Mouse (Mus musculus): ENCODE results near the gene Itgav. TPM values are rescaled to one million over a fixed set of nuclear protein-coding genes. Genes with fewer than 3 reads are reported as not detected.

The Itgav gene
- polyA plus RNA-seq, 1 experiment: 17.6 TPM

DNA sequence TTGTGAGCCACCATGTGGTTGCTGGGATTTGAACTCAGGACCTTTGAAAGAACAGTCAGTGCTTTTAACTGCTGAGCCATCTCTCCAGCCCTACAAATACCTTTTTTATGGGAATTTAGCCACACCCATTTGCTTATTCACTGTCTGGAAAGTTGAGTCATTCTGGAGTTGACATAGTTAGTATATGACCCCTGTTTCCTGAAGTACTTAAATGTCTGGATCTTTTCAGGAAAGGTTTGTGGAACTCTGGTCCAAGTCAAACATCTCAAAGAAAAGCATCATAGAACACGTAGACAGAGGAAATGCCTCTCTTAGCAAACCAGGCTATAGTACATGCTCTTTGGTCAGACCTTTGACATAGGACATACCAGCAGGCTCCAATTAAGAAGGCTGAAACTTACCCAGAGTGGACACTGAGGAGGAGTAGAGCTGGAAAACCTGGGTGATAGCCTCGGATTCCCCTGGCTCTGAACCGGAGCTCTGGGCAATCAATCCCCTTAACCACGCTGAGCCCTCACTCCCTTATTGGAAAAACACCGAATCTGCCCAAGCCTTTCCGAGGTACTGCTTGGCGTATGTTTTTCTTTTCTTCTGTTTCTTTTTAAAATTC, 34.5 kb downstream of the Itgav start:
- no peak for DNase-seq (ENCODE audit: low read depth)
- TF ChIP-seq POLR2A (IDR thresholded peaks at IDR 0.05; ENCODE audit: borderline replicate concordance, extremely low read depth, insufficient read depth, insufficient read length, poor library complexity, severe bottlenecking) (no peak), CTCF (IDR thresholded peaks at IDR 0.05; ENCODE audit: borderline replicate concordance, extremely low read depth, insufficient read depth, insufficient read length) (no peak)

DNA sequence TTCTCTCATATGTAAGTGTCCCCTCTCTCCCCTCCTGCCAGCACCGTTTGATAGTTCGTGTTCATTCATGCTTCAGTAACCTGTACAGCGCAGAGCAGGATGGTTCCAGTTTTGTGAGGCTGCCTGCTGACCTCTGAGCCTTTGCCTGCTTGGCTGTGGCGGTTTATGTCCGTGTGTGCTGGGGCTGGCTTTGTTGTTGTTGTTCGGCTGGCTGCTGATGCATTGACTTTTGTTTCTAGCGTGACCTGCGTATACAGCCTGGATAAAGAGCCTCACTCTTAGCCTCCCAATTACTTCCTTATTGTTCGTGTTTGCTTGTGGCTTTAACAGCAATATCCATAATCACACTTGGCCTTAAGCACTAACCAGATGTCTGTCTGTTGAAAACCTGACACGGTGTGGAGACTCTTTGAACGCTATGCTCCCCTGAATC, 35.0 kb downstream of the Itgav start:
- peak; percentile 73 for DNase-seq (ENCODE audit: low read depth)

DNA sequence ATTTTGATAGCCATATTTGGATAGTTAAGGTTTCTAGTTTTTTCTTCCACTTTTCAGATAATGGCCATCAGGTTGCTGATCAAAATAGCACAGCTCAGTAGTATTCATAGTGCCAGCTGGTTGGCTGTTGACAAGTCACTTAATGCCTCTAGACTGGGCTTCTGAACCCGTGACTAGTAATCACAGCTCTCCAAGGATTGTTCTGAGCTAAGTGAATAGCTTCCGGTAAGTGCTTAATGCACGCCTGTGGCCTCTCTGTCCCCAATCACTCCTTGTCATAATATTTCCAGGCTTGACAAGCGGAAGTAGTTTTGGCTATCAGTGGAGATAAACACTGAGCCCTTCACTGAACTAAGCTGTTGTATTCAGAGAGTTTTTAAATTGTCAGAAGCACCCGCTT, 35.5 kb downstream of the Itgav start:
- DNase-seq (ENCODE audit: low read depth): peak; percentile 80
- TF ChIP-seq CTCF (IDR thresholded peaks at IDR 0.05; ENCODE audit: borderline replicate concordance, extremely low read depth, insufficient read depth, insufficient read length) (no peak), POLR2A (IDR thresholded peaks at IDR 0.05; ENCODE audit: borderline replicate concordance, extremely low read depth, insufficient read depth, insufficient read length, poor library complexity, severe bottlenecking) (no peak)

More for the DNA sequence above, 35.0 kb downstream of the Itgav start:
- TF ChIP-seq POLR2A (IDR thresholded peaks at IDR 0.05; ENCODE audit: borderline replicate concordance, extremely low read depth, insufficient read depth, insufficient read length, poor library complexity, severe bottlenecking): no peak

DNA sequence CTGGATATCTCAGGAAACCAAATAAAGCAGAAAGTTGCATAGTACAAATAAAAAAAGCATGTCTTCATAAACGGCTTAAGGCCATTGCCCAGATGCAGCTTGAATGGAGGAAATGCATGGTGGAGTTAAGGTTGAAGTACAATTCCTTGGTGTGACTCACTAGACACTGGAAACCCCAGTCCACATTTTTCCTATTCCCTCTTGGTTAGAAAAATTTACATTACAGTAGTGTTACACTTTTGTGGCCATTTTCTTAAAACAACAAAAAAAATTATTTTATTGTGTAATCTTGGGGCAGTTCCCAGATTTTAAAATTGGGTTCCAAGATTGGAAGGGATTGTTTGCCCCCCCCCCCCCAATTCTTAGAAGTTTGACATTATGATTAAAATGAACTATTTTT, 35.9 kb downstream of the Itgav start:
- no peak for TF ChIP-seq POLR2A (IDR thresholded peaks at IDR 0.05; ENCODE audit: borderline replicate concordance, extremely low read depth, insufficient read depth, insufficient read length, poor library complexity, severe bottlenecking)
- TF ChIP-seq CTCF (IDR thresholded peaks at IDR 0.05; ENCODE audit: borderline replicate concordance, extremely low read depth, insufficient read depth, insufficient read length): no peak
- no peak for DNase-seq (ENCODE audit: low read depth)

DNA sequence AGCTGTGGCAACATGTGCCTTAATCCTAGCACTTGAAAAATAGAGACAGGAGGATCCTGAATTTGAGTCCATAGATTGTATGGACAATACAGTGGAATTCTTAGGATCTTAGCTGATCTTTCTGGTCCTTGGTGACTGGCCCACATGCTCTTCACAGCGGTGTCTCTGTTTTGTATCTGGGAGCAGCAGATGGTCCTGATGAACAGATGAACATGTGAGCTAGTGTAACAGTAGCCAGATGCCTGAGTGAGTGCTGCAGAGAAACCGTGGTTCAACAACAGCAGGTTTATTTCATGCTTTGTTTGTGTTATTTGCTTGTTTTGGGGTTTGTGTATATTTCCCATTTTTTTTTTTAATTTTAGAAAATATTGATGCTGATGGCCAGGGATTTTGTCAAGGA, 37.3 kb downstream of the Itgav start:
- DNase-seq (ENCODE audit: low read depth): peak; percentile 75
- no peak for TF ChIP-seq CTCF (IDR thresholded peaks at IDR 0.05; ENCODE audit: borderline replicate concordance, extremely low read depth, insufficient read depth, insufficient read length)
- TF ChIP-seq POLR2A (IDR thresholded peaks at IDR 0.05; ENCODE audit: borderline replicate concordance, extremely low read depth, insufficient read depth, insufficient read length, poor library complexity, severe bottlenecking): no peak

DNA sequence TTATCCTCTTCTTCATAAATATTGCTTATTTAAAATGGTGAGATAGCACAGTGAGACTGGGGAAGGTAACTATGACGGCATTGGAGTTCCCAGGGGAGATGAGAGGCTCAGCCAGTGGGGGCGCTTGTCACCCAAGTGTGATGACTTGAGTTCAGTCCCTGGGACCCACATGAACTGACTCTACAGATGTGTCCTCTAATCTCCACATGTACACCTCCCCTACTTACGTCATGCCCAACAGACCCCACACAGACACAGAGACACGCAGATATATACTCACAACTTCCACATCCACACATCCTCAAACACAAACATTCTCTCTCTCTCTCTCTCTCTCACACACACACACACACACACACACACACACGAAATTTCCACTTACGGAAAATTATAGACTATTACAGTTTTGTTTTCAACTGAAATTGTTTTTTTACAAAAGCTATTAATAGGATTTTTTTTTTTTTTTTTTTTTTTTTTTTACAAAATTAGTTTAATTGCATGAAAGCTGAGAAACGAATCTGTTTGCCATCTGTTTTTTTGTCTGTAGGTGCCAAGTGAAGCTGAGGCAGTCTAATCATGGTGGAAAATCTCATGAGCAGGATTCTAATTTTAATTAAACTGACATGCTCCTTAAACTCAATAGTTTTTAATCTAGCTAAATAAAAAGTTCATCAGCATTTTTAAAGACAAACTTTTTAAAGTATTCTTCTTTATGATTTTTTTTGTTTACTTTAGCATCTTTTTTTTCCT, 38.1 kb downstream of the Itgav start:
- TF ChIP-seq CTCF (IDR thresholded peaks at IDR 0.05; ENCODE audit: borderline replicate concordance, extremely low read depth, insufficient read depth, insufficient read length): no peak
- no peak for TF ChIP-seq POLR2A (IDR thresholded peaks at IDR 0.05; ENCODE audit: borderline replicate concordance, extremely low read depth, insufficient read depth, insufficient read length, poor library complexity, severe bottlenecking)
- DNase-seq (ENCODE audit: low read depth): peak; percentile 71

DNA sequence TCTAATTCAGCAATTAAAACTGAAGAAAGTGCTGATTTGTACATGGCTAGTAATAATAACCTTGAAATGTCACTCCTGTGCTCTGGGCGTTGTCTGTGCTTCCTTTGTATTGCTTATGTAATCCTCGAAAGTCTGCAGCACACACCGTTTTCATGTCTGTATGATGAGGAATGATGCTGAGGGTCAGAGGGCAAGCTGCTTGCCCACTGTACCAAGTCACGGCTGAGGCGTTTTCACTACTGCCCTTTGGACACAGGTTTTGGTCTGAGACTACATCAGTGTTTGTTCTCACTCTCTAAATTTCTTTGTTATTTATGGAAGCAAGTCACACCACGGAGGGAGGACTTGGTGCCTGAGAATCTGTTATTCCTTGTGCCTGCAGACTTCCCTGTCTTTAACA, 41.9 kb downstream of the Itgav start:
- DNase-seq (ENCODE audit: low read depth): no peak
- TF ChIP-seq POLR2A (IDR thresholded peaks at IDR 0.05; ENCODE audit: borderline replicate concordance, extremely low read depth, insufficient read depth, insufficient read length, poor library complexity, severe bottlenecking) (no peak), CTCF (IDR thresholded peaks at IDR 0.05; ENCODE audit: borderline replicate concordance, extremely low read depth, insufficient read depth, insufficient read length) (no peak)

DNA sequence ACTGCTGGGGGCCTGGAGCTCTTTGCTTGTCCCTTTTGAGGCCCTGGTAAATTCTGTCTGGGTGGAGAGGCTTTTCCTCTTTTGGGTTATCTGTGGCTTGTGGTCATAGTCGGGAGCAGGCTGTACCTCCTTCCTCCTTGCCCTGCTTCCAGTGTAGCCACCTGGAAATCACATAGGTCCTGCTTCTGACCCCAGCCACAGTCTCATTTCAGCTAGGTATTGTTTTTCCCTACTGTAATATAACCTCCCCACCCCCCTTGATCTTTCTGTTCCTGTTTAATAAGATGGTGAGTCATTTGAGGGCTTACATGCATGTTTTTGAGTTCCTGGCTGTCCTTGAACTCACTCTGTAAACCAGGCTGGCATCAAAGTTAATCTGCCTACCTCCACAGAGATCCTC, 42.7 kb downstream of the Itgav start:
- TF ChIP-seq POLR2A (IDR thresholded peaks at IDR 0.05; ENCODE audit: borderline replicate concordance, extremely low read depth, insufficient read depth, insufficient read length, poor library complexity, severe bottlenecking) (no peak), CTCF (IDR thresholded peaks at IDR 0.05; ENCODE audit: borderline replicate concordance, extremely low read depth, insufficient read depth, insufficient read length) (no peak)

DNA sequence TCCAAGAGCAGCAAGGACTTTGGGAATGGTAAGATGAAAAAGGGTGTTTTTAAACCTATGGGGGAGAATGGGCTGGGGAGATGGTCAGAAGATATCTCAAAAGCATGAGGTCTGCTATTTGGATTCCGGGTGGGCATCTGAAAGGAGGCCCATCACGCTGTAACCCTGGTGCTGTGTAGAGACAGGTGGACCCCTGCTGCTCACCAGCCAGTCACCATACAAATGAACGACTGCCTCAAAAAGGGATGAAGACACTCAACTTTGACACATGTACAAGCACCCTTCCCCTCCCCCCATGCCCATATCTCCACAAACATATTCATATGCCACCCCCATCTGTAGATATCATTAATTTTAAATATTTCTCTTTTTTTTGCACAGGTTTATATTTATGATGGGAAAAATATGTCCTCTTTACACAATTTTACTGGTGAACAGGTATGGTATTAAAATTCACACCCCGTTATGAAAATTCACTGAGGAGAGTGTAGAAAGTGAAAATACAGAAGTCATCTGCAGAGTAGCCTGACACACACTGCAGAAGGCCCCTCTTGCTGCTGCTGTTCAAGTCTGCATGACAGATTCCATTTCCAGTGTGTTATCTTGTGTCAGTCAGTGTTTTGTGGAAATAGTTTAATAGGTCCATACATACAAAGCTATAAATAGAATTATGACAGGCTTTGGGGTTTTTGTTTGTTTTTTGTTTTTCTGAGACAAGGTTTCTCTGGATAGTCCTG, 44.3 kb downstream of the Itgav start:
- DNase-seq (ENCODE audit: low read depth): no peak
- no peak for TF ChIP-seq POLR2A (IDR thresholded peaks at IDR 0.05; ENCODE audit: borderline replicate concordance, extremely low read depth, insufficient read depth, insufficient read length, poor library complexity, severe bottlenecking)
- TF ChIP-seq CTCF (IDR thresholded peaks at IDR 0.05; ENCODE audit: borderline replicate concordance, extremely low read depth, insufficient read depth, insufficient read length): no peak

More for the DNA sequence above, 42.7 kb downstream of the Itgav start:
- no peak for DNase-seq (ENCODE audit: low read depth)

DNA sequence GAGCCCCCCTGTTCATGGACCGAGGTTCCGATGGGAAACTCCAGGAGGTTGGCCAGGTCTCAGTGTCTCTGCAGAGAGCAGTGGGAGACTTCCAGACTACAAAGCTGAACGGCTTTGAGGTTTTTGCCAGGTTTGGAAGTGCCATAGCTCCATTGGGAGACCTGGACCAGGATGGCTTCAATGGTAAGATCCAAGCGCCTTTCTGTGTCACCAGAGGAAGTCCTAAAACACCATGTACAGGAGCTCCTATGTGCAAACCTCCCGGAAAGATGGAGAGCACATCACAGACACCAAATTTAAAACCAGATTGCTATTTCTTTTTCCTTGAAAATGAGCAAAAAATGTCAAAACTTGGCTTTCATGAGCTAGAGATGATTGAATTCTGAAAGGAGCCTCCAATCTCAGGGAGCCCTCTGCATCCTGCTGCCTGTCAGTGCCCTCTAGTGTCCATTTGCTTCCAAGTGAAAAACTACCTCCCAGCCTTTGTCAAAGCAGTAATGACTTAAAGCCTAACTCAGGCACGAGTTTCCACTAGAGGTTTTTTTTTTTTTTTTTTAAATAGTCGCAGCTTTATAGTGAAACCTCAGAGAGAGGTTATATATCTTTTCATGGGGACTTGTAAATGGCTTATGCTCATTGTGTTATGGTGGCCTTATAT, 47.1 kb downstream of the Itgav start:
- TF ChIP-seq POLR2A (IDR thresholded peaks at IDR 0.05; ENCODE audit: borderline replicate concordance, extremely low read depth, insufficient read depth, insufficient read length, poor library complexity, severe bottlenecking): no peak
- TF ChIP-seq CTCF (IDR thresholded peaks at IDR 0.05; ENCODE audit: borderline replicate concordance, extremely low read depth, insufficient read depth, insufficient read length): peak; percentile 78
- peak; percentile 83 for DNase-seq (ENCODE audit: low read depth)

Data from brain, embryonic 14.5 days (tissue).